Mouse (Mus musculus) embryonic facial prominence, embryonic 11.5 days (tissue): ENCODE measurements around the gene Nr2f2. TPM values are rescaled to one million over a fixed set of nuclear protein-coding genes. Genes with fewer than 3 reads are reported as not detected.

Experiments
- ATAC-seq: fragments of 200-750 bp; cut with Nextera tagmentation; replicated peaks from 2 replicates; pipeline ENCODE4 v1.8.0; 2017; ENCODE audit warnings: low read depth; ENCODE audit not compliant: insufficient number of reproducible peaks, low FRiP score, low TSS enrichment
- DNase-seq: peaks from one replicate; pipeline ENCODE4 v3.0.0-alpha.2; 2015; ENCODE audit warnings: low spot score
- H3K27ac ChIP-seq: fragments of 300-500 bp; sonication (generic); replicated peaks from 2 replicates; pipeline ENCODE4 v1.5.1; 2014; ENCODE audit warnings: mild to moderate bottlenecking, low read depth, low read length, control low read depth
- H3K27me3 ChIP-seq: fragments of 300-500 bp; sonication (generic); 2 replicates; pipeline ENCODE4 v1.6.1; 2014; ENCODE audit warnings: mild to moderate bottlenecking, low read length, moderate library complexity, mixed read lengths; ENCODE audit not compliant: control insufficient read depth, insufficient read depth
- H3K36me3 ChIP-seq: fragments of 300-500 bp; sonication (generic); replicated peaks from 2 replicates; pipeline ENCODE4 v1.6.1; 2014; ENCODE audit warnings: low read depth, mild to moderate bottlenecking, low read length, moderate library complexity, mixed read lengths; ENCODE audit not compliant: control insufficient read depth, insufficient read depth
- H3K4me1 ChIP-seq: fragments of 300-500 bp; sonication (generic); 2 replicates; pipeline ENCODE4 v1.6.1; 2014; ENCODE audit warnings: low read length, mixed read lengths; ENCODE audit not compliant: control insufficient read depth, insufficient read depth
- H3K4me2 ChIP-seq: fragments of 300-500 bp; sonication (generic); 2 replicates; pipeline ENCODE4 v1.6.1; 2014; ENCODE audit warnings: low read depth, mild to moderate bottlenecking, control low read depth, low read length, moderate library complexity
- H3K4me3 ChIP-seq: fragments of 300-500 bp; sonication (generic); 2 replicates; pipeline ENCODE4 v1.5.1; 2014; ENCODE audit warnings: low read depth, low read length, control low read depth
- H3K9ac ChIP-seq: fragments of 300-500 bp; sonication (generic); replicated peaks from 2 replicates; pipeline ENCODE4 v1.6.1; 2014; ENCODE audit warnings: mild to moderate bottlenecking, control low read depth, low read length
- H3K9me3 ChIP-seq: fragments of 300-500 bp; sonication (generic); replicated peaks from 2 replicates; pipeline ENCODE4 v1.6.1; 2016; ENCODE audit warnings: mild to moderate bottlenecking, low read length, inconsistent platforms, mixed read lengths; ENCODE audit not compliant: control insufficient read depth
- WGBS: fragments of 180-500 bp; shearing (Covaris S2); extraction: QIAGEN DNeasy Blood & Tissue Kit; methylation state at CpG from one replicate; pipeline ENCODE4 v1.1.7; 2014; 5-methylcytosine and 5-hydroxymethylcytosine counted together
- polyA plus RNA-seq: library from polyadenylated mRNA; unstranded; fragments of >200 nt; fragmentation: Nextera tagmentation; extraction: Ambion mirVana; gene quantifications from 2 replicates; pipeline ENCODE4 v1.2.1, GENCODE M21; 2014

Nr2f2 gene
- polyA plus RNA-seq, 1 experiment from 2014 or later: 114 TPM

DNA sequence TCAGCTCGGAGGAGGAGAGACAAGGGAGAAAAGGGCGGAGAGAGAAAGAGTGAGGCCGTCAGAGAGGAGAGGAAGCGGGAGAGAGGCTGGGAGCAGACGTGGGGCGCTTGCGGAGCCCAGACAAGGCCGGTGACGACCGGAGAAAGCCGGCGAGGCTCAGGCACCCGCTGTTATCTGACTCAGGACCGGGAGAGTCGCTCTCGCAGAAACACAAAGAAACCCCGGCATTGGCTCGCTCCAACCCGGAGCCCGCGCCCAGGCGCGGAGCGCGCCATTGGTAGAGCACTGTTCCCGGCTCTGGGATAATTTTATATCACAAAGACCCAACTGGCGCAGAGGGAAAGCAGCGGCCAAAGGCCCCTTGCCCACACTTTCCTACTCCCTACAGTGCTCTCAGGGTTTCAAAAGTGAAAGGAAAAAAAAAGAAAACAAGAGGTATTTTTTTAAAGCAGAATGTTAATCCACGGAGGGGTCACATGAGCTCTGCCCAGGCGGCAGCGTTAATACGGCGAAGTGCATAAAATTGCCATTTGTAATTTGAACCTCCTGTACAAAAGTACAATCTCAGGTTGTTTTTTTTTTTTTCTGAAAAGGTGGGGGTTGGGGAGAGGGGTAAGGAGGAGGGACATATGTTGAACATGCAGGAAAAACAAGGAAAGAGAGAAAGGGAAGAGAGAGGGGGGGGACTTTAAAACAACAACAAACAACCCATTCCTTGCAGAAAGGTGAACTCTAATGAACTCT is 7.5 kb downstream of the Nr2f2 start:
- ATAC-seq: no peak
- WGBS: under 1% methylated on average over 33 of the region's 33 CpGs
- H3K9ac ChIP-seq: peak overlapping the region; percentile 98

DNA sequence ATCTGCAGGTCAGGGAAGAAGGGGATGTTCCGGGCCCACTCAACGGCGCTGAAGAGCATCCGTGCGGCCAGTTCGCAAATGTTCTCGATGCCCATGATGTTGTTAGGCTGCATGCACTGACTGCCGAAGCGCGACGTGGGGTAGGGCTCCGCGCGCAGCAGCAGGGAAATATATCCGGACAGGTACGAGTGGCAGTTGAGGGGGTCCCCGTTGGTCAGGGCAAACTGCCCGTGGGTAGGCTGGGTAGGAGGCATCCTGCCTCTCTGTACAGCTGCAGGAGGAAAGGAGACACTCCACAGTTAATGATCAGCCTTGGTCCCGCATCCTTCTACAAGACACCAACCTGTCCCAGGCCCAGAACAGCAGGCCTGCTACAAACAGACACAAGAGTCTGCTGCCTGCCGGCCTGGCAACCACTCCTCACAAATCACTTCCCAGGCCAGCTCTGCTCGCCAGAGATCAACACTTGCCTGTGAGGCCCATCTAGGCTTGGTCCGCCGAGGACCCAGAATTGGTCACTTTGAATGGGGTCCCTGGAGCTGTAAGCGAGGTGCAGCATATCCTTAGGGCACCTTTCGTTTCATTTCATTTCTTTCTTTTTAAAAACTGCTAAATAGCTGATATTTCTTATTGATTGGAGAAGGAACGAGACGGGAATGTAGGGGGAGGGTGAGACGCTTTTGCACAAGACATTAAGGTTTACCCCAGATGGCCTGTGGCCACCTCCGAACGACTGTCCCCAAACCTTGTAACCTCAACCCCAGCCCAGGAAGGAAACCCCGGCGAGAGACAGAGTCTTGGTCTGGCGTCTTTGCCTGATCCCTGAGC is 8.3 kb downstream of the Nr2f2 start:
- Histone ChIP-seq H3K4me2 (peak overlapping the region; percentile 75), H3K36me3 (no peaks in the 10 kb centered on the region; the same call in 1 of the 2 replicates), H3K9me3 (no peaks in the 10 kb centered on the region), H3K9ac (peak overlapping the region; percentile 98), H3K27ac (peak overlapping the region; percentile 99), H3K27me3 (no peaks in the 10 kb centered on the region), H3K4me1 (no peaks in the 10 kb centered on the region), H3K4me3 (peak overlapping the region; percentile 89)
- DNase-seq (peak; percentile 43), ATAC-seq (no peak)
- under 1% methylated on average over 33 of the region's 33 CpGs for WGBS

More for the DNA sequence above, 7.5 kb downstream of the Nr2f2 start:
- H3K27ac ChIP-seq: peak overlapping the region; percentile 99
- H3K36me3 ChIP-seq: no peaks in the 10 kb centered on the region; the same call in 1 of the 2 replicates
- H3K27me3 ChIP-seq: no peaks in the 10 kb centered on the region
- DNase-seq: peak; percentile 78
- no peaks in the 10 kb centered on the region for H3K9me3 ChIP-seq
- peak overlapping the region; percentile 89 for H3K4me3 ChIP-seq
- no peaks in the 10 kb centered on the region for H3K4me1 ChIP-seq
- peak overlapping the region; percentile 75 for H3K4me2 ChIP-seq

DNA sequence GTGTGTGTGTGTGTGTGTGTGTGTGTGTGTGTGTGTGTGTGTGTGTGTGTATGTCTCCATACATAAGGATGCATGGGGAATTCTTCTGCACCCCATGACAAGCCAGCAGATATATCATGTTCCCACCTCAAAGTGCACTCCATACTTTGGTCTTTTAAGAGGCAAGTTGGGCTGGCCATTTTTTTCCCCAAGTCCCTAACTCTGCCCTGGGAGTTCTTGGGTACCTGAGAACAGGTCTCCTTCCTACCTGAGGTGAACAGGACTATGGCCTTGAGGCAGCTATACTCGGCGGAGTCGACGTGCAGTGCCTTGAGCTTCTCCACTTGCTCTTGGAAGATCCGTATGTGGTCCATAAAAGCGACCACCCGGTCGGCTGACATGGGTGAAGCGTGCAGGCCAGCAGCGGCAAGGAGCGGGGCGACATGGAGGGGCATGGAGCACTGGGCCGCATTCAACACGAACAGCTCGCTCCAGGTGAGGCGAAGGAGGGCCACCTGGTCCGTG is 9.0 kb downstream of the Nr2f2 start:
- ATAC-seq: no peak
- H3K9ac ChIP-seq: peak overlapping the region; percentile 98

DNA sequence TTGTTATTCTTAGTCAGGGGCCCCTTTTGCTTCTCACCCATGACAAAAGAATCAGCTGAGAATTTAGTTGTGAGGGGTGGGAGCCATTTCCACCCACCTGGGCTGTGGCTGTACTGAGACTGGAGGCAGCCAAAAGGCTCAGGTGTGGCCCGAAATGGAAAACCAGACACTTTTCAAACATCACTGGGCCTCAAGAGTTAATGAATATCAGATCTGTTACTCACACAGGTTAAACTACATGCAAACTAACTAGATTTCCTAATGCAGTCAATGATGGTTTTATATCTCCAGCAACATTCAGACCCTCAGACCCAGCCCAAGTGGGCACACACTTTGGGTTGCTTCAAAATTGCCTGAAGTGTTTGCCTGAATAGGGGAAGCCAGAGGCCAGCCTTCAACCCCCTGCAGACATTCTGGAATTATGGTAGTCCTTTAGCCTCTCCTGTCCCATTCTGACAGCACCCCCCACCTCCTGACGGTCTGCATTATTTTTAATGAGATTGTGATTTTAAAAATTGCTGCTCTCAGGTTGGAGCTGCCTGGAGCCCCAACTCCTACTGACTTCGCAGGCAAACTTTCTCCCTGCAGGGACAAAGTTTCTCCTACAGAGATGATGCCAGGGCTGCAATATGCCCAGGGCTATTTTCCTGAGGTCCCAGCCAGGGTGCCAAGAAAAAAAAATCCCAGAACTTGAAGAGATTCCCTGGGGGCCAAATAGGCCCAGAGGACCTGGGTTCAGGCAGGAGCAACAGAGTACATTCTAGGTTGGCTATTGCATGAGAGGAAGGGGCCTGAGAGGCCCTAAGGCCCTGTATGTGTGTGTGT is 9.6 kb downstream of the Nr2f2 start:
- Histone ChIP-seq H3K27ac (peak overlapping the region; percentile 99), H3K27me3 (no peaks in the 10 kb centered on the region), H3K4me2 (peak overlapping the region; percentile 75), H3K9ac (peak overlapping the region; percentile 98), H3K9me3 (no peaks in the 10 kb centered on the region), H3K36me3 (no peaks in the 10 kb centered on the region; the same call in 1 of the 2 replicates), H3K4me1 (no peaks in the 10 kb centered on the region), H3K4me3 (peak overlapping the region; percentile 89)
- DNase-seq: peak; percentile 4
- WGBS: 18% methylated on average over 3 of the region's 3 CpGs
- no peak for ATAC-seq

More for the DNA sequence above, 9.0 kb downstream of the Nr2f2 start:
- H3K4me2 ChIP-seq: peak overlapping the region; percentile 75
- H3K4me1 ChIP-seq: no peaks in the 10 kb centered on the region
- no peaks in the 10 kb centered on the region; the same call in 1 of the 2 replicates for H3K36me3 ChIP-seq
- peak overlapping the region; percentile 99 for H3K27ac ChIP-seq
- peak; percentile 38 for DNase-seq
- peak overlapping the region; percentile 89 for H3K4me3 ChIP-seq
- 3% methylated on average over 17 of the region's 17 CpGs for WGBS
- no peaks in the 10 kb centered on the region for H3K9me3 ChIP-seq
- no peaks in the 10 kb centered on the region for H3K27me3 ChIP-seq

DNA sequence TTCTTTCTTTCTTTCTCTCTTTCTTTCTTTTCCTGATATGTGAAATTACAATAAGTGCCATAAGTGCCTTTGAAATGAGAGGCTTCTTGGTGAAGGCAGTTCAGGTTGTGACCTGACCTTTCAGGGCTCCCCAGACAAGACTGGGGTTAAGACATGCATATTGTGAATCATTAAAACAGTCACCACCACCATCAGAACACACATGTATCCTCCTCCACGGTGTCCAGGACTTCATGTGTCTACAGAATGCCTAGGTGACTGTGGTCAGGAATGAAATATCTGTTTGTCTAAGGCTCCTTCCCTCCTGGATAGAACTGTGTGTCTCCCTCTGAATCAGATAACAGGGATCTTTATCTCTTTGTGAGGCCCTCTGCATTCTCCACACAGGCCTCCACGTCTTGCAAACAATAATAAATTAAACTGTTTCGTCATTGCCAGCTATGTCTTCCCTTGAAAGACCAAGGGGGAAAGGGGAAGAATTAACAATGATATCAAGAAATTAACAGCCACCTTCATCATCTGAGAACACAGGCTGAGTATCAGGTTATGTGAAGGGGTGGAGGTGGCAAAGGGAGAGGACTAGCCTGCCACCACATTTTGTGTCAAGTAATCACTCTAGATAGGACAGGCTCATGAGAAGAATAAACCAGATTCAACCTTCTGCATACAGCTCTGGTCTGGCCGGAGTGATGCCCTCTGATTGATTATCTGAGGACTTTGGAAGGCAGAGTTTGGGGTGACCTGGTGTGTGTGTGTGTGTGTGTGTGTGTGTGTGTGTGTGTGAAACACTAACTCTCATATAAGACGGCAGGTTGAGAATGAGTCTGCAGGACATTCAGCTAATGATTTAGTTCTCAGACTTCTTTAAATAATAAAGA is 10.6 kb downstream of the Nr2f2 start:
- no peaks in the 10 kb centered on the region for H3K27me3 ChIP-seq
- no peaks in the 10 kb centered on the region for H3K4me1 ChIP-seq
- H3K4me3 ChIP-seq: peak overlapping the region; percentile 89
- H3K4me2 ChIP-seq: peak overlapping the region; percentile 75
- H3K27ac ChIP-seq: peak overlapping the region; percentile 99
- H3K36me3 ChIP-seq: no peaks in the 10 kb centered on the region; the same call in 1 of the 2 replicates
- DNase-seq (peak; percentile 1), ATAC-seq (no peak)
- no peaks in the 10 kb centered on the region for H3K9me3 ChIP-seq
- WGBS: 8% methylated on average over 5 of the region's 5 CpGs
- peak overlapping the region; percentile 98 for H3K9ac ChIP-seq

DNA sequence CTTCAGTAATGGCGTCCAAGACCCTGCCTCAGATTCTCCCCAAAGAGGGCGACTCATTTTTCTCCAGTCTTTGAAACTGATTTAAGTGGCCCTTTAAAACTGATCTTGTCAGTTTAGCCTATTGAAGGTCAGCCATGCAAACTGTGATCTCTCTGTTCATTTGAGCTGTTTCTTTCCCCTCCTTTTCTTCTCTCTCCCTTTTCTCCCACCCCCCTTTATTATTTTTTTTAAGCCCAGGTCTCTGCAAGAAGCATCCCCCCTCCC is 11.2 kb downstream of the Nr2f2 start:
- Histone ChIP-seq H3K27ac (peak overlapping the region; percentile 99; the same call in 1 of the 2 replicates), H3K9me3 (no peaks in the 10 kb centered on the region), H3K9ac (peak overlapping the region; percentile 98), H3K4me1 (0 out of 2 replicates have a peak, but pooled peaks cover under 1% of the 10 kb centered on the region), H3K4me3 (peak overlapping the region; percentile 89), H3K27me3 (no peaks in the 10 kb centered on the region), H3K36me3 (no peaks in the 10 kb centered on the region; the same call in 1 of the 2 replicates), H3K4me2 (peak overlapping the region; percentile 75)
- DNase-seq (peak; percentile 18), ATAC-seq (no peak)
- 5% methylated on average over 2 of the region's 2 CpGs for WGBS
